Comparison of ENCODE assay signal across 8 mouse cellular contexts in the genomic region with DNA sequence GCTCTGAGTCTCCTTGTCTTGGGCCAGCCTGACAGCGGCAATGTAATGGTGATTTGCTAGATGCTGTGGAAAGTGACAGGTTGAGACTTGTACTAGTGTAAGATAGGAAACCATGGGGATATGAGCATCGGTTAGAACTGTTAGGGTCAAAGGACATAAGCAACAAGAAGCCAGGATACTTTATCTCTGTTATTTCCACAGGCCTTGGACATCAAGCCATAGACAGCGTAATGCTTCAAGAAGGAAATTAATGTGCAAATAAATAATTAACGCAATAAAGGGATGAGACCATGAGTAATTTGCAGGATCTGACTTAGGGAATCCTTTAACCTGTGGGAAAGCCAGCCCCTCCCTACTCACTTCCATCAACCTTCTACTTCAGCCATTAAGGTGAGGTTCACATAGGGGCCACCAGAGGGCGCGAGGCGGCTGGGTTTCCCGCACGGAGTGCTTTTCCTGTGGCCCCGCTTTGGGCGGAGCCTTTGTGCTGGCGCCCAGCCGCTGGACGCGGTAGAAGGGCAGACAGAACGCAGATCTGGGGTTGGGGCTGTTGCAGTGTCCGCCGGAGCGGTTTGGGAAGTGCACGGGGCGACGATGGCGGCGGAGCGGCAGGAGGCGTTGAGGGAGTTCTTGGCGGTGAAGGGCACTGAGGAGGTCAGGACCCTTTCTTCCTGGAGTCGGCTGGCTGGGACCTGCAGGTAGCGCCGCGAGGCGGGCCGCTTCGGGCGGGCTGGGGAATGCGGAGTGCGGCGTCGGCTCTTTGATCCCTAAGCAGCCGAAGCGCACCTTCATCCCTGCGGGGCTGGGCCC.
DNase-seq lines count a peak whose midpoint lies in the region; ATAC-seq and TF ChIP-seq lines count a peak whose summit lies in the region.

No protein-coding gene starts in this region.

- 7% methylated on average over 38 of the region's 42 CpGs for WGBS in heart, embryonic 14.5 days
- WGBS in liver, postnatal 0 days (ENCODE audit: insufficient replicate concordance), result 8% methylated on average over 41 of the region's 42 CpGs
- 10% methylated on average over 42 of the region's 42 CpGs for WGBS in neural tube, embryonic 15.5 days

- H3K9me3 ChIP-seq in heart, embryonic 14.5 days (ENCODE audit: control insufficient read depth, low read length), result peaks cover 10% of the 10 kb centered on the region; the same call in 1 of the 2 replicates
- H3K9me3 ChIP-seq in liver, postnatal 0 days (ENCODE audit: low read length), result no peaks in the 10 kb centered on the region
- H3K9me3 ChIP-seq in neural tube, embryonic 15.5 days (replicated peaks), result peaks cover 3% of the 10 kb centered on the region; the same call in 1 of the 2 replicates

- ATAC-seq in heart, embryonic 14.5 days (ENCODE audit: insufficient number of reproducible peaks, insufficient read depth, low FRiP score, low read depth), result peak; percentile 81
- ATAC-seq in liver, postnatal 0 days, result peak; percentile 100
- peak; percentile 92 for ATAC-seq in neural tube, embryonic 15.5 days (ENCODE audit: low FRiP score)

- peak overlapping the region; percentile 77 for H3K9ac ChIP-seq in heart, embryonic 14.5 days (ENCODE audit: low read length)
- peak overlapping the region; percentile 69 for H3K9ac ChIP-seq in liver, postnatal 0 days (replicated peaks)
- peak overlapping the region; percentile 55 for H3K9ac ChIP-seq in neural tube, embryonic 15.5 days (replicated peaks)

- peak; percentile 85 for DNase-seq in CD4-positive, CD25-positive, alpha-beta regulatory T cell, adult 2 months (ENCODE audit: low read depth, low spot score)
- peak; percentile 54 for DNase-seq in c-Kit-negative CD71-positive TER-119-positive erythroid progenitor cells, embryonic 14.5 days (ENCODE audit: low read depth, low spot score)
- DNase-seq in fat pad, adult 2 months (ENCODE audit: extremely low read depth, low read depth, low spot score), result peak; percentile 3
- peak; percentile 80 for DNase-seq in kidney, postnatal 10 days
- DNase-seq in liver, postnatal 0 days, result peak; percentile 82
- peak; percentile 84 for DNase-seq in testis, postnatal 10 days (ENCODE audit: low spot score)

- H3K27me3 ChIP-seq in heart, embryonic 14.5 days (ENCODE audit: control insufficient read depth, insufficient read depth, low read length), result no peaks in the 10 kb centered on the region
- no peaks in the 10 kb centered on the region for H3K27me3 ChIP-seq in liver, postnatal 0 days (ENCODE audit: insufficient read depth, low read length)
- H3K27me3 ChIP-seq in neural tube, embryonic 15.5 days (replicated peaks), result no peaks in the 10 kb centered on the region

- peaks cover 5% of the 10 kb centered on the region; the same call in 1 of the 2 replicates for H3K36me3 ChIP-seq in heart, embryonic 14.5 days (ENCODE audit: control insufficient read depth, insufficient read depth, low read length)
- H3K36me3 ChIP-seq in liver, postnatal 0 days (replicated peaks; ENCODE audit: insufficient read depth, low read length), result no peaks in the 10 kb centered on the region
- H3K36me3 ChIP-seq in neural tube, embryonic 15.5 days, result peaks cover 5% of the 10 kb centered on the region; the same call in 1 of the 2 replicates

- peak overlapping the region; percentile 58 to 68 for H3K4me3 ChIP-seq in heart, embryonic 14.5 days (ENCODE audit: control insufficient read depth in 1 of 2, insufficient read depth in 1 of 2, low read depth in 1 of 2, low read length in 2 of 2)
- peak overlapping the region; percentile 56 for H3K4me3 ChIP-seq in liver, postnatal 0 days (ENCODE audit: low read depth, low read length)
- peak overlapping the region; percentile 50 for H3K4me3 ChIP-seq in neural tube, embryonic 15.5 days (replicated peaks)

- no peak overlapping the region for H3K27ac ChIP-seq in heart, embryonic 14.5 days (replicated peaks in 1 of 2; ENCODE audit: control insufficient read depth in 1 of 2, insufficient read depth in 1 of 2, low read depth in 2 of 2, low read length in 2 of 2)
- H3K27ac ChIP-seq in liver, postnatal 0 days (ENCODE audit: low read depth), result no peak overlapping the region
- no peak overlapping the region; the same call in 1 of the 2 replicates for H3K27ac ChIP-seq in neural tube, embryonic 15.5 days (replicated peaks)

- TF ChIP-seq EP300 in liver, postnatal 0 days (IDR thresholded peaks at IDR 0.05; ENCODE audit: low read depth), result no peak

- no peaks in the 10 kb centered on the region for H3K4me1 ChIP-seq in heart, embryonic 14.5 days (ENCODE audit: control insufficient read depth in 2 of 2, insufficient read depth in 2 of 2, low read length in 2 of 2)
- H3K4me1 ChIP-seq in liver, postnatal 0 days (ENCODE audit: insufficient read depth), result no peaks in the 10 kb centered on the region
- H3K4me1 ChIP-seq in neural tube, embryonic 15.5 days, result peaks cover 7% of the 10 kb centered on the region; the same call in 1 of the 2 replicates

- TF ChIP-seq CTCF in liver, postnatal 0 days (IDR thresholded peaks at IDR 0.05; ENCODE audit: low read depth), result peak; percentile 85

- peak overlapping the region; percentile 76 for H3K4me2 ChIP-seq in heart, embryonic 14.5 days (ENCODE audit: low read length)
- H3K4me2 ChIP-seq in liver, postnatal 0 days (ENCODE audit: low read depth, low read length), result peak overlapping the region; percentile 75
- peak overlapping the region; percentile 78 for H3K4me2 ChIP-seq in neural tube, embryonic 15.5 days

Comparison
In these comparisons a context has a peak if more than half of its experiments do, and no peak if none do; other contexts are left out.
1. DNase-seq: peak in every context shown above with its lines; median percentile 85 in CD4-positive, CD25-positive, alpha-beta regulatory T cell, adult 2 months; 84 in testis, postnatal 10 days; 82 in liver, postnatal 0 days; 80 in kidney, postnatal 10 days; 54 in c-Kit-negative CD71-positive TER-119-positive erythroid progenitor cells, embryonic 14.5 days; 3 in fat pad, adult 2 months.